11 mouse cellular contexts compared by ENCODE assay signal in the genomic region with DNA sequence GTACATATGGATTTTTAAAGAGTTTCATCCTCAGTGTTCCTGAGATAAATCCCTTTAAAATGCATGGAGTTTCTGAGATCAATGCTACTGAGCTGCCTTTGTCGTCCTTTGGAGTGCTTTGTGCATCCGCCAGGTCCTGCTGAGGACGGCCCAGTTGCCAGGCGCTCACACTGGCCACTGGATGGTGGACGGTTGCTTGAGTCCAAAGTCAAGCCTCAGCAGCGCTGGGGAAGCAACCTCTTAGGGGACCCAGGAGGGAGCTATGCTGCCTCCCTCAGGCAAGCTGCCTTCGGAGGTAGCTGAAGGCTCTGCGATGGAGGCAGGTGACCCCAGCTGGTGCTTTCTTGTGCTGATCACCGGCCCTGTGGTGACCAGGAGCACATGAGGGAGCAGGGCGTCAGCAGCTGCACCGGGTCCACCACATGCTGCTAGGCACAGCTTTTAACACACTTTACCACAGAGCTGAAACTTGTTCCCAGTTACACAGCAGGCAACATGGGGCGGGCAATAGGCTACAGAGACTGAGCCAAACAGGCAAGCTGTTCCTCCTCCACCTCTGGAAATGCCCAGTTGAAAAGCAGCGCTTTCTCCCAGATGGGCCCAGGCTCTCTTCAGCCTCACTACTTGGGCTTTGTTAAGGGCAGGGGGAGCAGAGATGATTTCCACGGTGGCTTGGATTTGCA. TPM values are rescaled to one million over a fixed set of nuclear protein-coding genes. Genes with fewer than 3 reads are reported as not detected.
DNase-seq lines count a peak whose midpoint lies in the region; ATAC-seq and TF ChIP-seq lines count a peak whose summit lies in the region.
"Had no signal": no experiment of that assay in that cellular context is flagged by ENCODE, and none has a peak within 500 bp of the region (broad histone marks: within the 10 kb centered on the region; RNA-seq: fewer than 3 reads in every experiment).

No protein-coding gene starts in this region.

- 0 out of 2 replicates have a peak overlapping the region, but pooled peaks have one; percentile 27 for H3K9ac ChIP-seq in kidney, embryonic 16.5 days (replicated peaks; ENCODE audit: low read length)
- H3K9ac ChIP-seq in forebrain, embryonic 14.5 days (ENCODE audit: low read length): 0 out of 2 replicates have a peak overlapping the region, but pooled peaks have one; percentile 25
- H3K9ac ChIP-seq in hindbrain, embryonic 13.5 days: peak overlapping the region; percentile 5; the same call in 1 of the 2 replicates
- no peak overlapping the region for H3K9ac ChIP-seq in midbrain, postnatal 0 days (replicated peaks; ENCODE audit: low read length, poor library complexity, severe bottlenecking)
- H3K9ac ChIP-seq: heart, embryonic 13.5 days; lung, embryonic 15.5 days had no signal

- peaks cover 23% of the 10 kb centered on the region for H3K4me1 ChIP-seq in kidney, embryonic 16.5 days (ENCODE audit: insufficient read depth, low read length)
- H3K4me1 ChIP-seq in forebrain, embryonic 14.5 days (ENCODE audit: control insufficient read depth, insufficient read depth, low read length): peaks cover 15% of the 10 kb centered on the region
- peaks cover 67% of the 10 kb centered on the region for H3K4me1 ChIP-seq in hindbrain, embryonic 13.5 days (replicated peaks)
- peaks cover 4% of the 10 kb centered on the region for H3K4me1 ChIP-seq in midbrain, postnatal 0 days (ENCODE audit: insufficient read depth, low read length)

- no peaks in the 10 kb centered on the region for H3K36me3 ChIP-seq in kidney, embryonic 16.5 days (ENCODE audit: insufficient read depth, low read length)
- no peaks in the 10 kb centered on the region for H3K36me3 ChIP-seq in forebrain, embryonic 14.5 days (ENCODE audit: control insufficient read depth, insufficient read depth, low read length)
- H3K36me3 ChIP-seq in hindbrain, embryonic 13.5 days: no peaks in the 10 kb centered on the region
- H3K36me3 ChIP-seq in midbrain, postnatal 0 days (ENCODE audit: insufficient read depth, low read length): no peaks in the 10 kb centered on the region
- H3K36me3 ChIP-seq: heart, embryonic 13.5 days; lung, embryonic 15.5 days had no signal

- no peak for ATAC-seq in kidney, embryonic 16.5 days (ENCODE audit: low FRiP score, low TSS enrichment)
- ATAC-seq in forebrain, embryonic 14.5 days: peak; percentile 32
- ATAC-seq in hindbrain, embryonic 13.5 days (ENCODE audit: low FRiP score): peak; percentile 39; the same call in 1 of the 2 replicates
- no peak for ATAC-seq in midbrain, postnatal 0 days (ENCODE audit: low FRiP score)

- no peaks in the 10 kb centered on the region for H3K9me3 ChIP-seq in kidney, embryonic 16.5 days (ENCODE audit: low read length)
- no peaks in the 10 kb centered on the region for H3K9me3 ChIP-seq in forebrain, embryonic 14.5 days (replicated peaks; ENCODE audit: control insufficient read depth, low read length)
- no peaks in the 10 kb centered on the region for H3K9me3 ChIP-seq in hindbrain, embryonic 13.5 days
- H3K9me3 ChIP-seq in midbrain, postnatal 0 days (ENCODE audit: low read length): no peaks in the 10 kb centered on the region
- H3K9me3 ChIP-seq: heart, embryonic 13.5 days; lung, embryonic 15.5 days had no signal

- H3K4me2 ChIP-seq in kidney, embryonic 16.5 days (replicated peaks; ENCODE audit: low read depth, low read length): no peak overlapping the region
- H3K4me2 ChIP-seq in forebrain, embryonic 14.5 days (ENCODE audit: low read length): no peak overlapping the region
- H3K4me2 ChIP-seq in hindbrain, embryonic 13.5 days: peak overlapping the region; percentile 16; the same call in 1 of the 2 replicates
- no peak overlapping the region for H3K4me2 ChIP-seq in midbrain, postnatal 0 days (ENCODE audit: low read depth, low read length, poor library complexity, severe bottlenecking)
- H3K4me2 ChIP-seq: heart, embryonic 13.5 days; lung, embryonic 15.5 days had no signal

- TF ChIP-seq CTCF in midbrain, postnatal 0 days (IDR thresholded peaks at IDR 0.05): peak; percentile 22; the same call in 1 of the 2 replicates

- no peak overlapping the region for H3K4me3 ChIP-seq in kidney, embryonic 16.5 days (ENCODE audit: low read length)
- H3K4me3 ChIP-seq in forebrain, embryonic 14.5 days (ENCODE audit: low read depth, low read length): no peak overlapping the region
- H3K4me3 ChIP-seq in hindbrain, embryonic 13.5 days: no peak overlapping the region
- no peak overlapping the region for H3K4me3 ChIP-seq in midbrain, postnatal 0 days (ENCODE audit: low read depth, low read length)
- H3K4me3 ChIP-seq: heart, embryonic 13.5 days; layer of hippocampus, adult 2 months; lung, embryonic 15.5 days had no signal

- H3K27ac ChIP-seq in kidney, embryonic 16.5 days (ENCODE audit: low read length): peak overlapping the region; percentile 25; the same call in 1 of the 2 replicates
- H3K27ac ChIP-seq in forebrain, embryonic 14.5 days (ENCODE audit: low read depth, low read length): peak overlapping the region; percentile 72
- H3K27ac ChIP-seq in hindbrain, embryonic 13.5 days: peak overlapping the region; percentile 85
- no peak overlapping the region for H3K27ac ChIP-seq in midbrain, postnatal 0 days (ENCODE audit: low read depth, low read length)
- H3K27ac ChIP-seq: heart, embryonic 13.5 days; layer of hippocampus, adult 2 months had no signal

- WGBS in kidney, embryonic 16.5 days: 56% methylated on average over 14 of the region's 14 CpGs
- WGBS in forebrain, embryonic 14.5 days: 31% methylated on average over 14 of the region's 14 CpGs
- WGBS in hindbrain, embryonic 13.5 days: 15% methylated on average over 14 of the region's 14 CpGs
- 24% methylated on average over 14 of the region's 14 CpGs for WGBS in midbrain, postnatal 0 days

- no peak for DNase-seq in kidney, postnatal 36 days
- no peak for DNase-seq in forebrain, embryonic 14.5 days (ENCODE audit: low spot score)
- DNase-seq in midbrain, postnatal 0 days (ENCODE audit: low spot score): no peak
- DNase-seq in heart, postnatal 4 days: no peak
- DNase-seq in liver: no peak

- H3K27me3 ChIP-seq in kidney, embryonic 16.5 days (ENCODE audit: insufficient read depth, low read length): no peaks in the 10 kb centered on the region
- no peaks in the 10 kb centered on the region for H3K27me3 ChIP-seq in forebrain, embryonic 14.5 days (replicated peaks; ENCODE audit: control insufficient read depth, insufficient read depth, low read length)
- H3K27me3 ChIP-seq in hindbrain, embryonic 13.5 days: no peaks in the 10 kb centered on the region
- no peaks in the 10 kb centered on the region for H3K27me3 ChIP-seq in midbrain, postnatal 0 days (ENCODE audit: insufficient read depth, low read length)
- H3K27me3 ChIP-seq: CH12.LX; lung, embryonic 15.5 days had no signal

RNA-seq across cellular contexts. Expression of a gene that starts 11.8 kb away (rescaled TPM):
- polyA plus RNA-seq in kidney, embryonic 16.5 days (2015; fragmentation: Nextera tagmentation; extraction: Ambion mirVana): 94.6 and 98.5 TPM in 2 replicates
- 101 and 113 TPM in 2 replicates for polyA plus RNA-seq in forebrain, embryonic 14.5 days (2014; fragmentation: Nextera tagmentation; extraction: Ambion mirVana)
- polyA plus RNA-seq in hindbrain, embryonic 13.5 days (2015; fragmentation: Nextera tagmentation; extraction: Ambion mirVana): 102 and 106 TPM in 2 replicates
- total RNA-seq in midbrain, postnatal 0 days (2014; rRNA removed): 108 and 142 TPM in 2 replicates
- polyA plus RNA-seq in midbrain, postnatal 0 days (2015; fragmentation: Nextera tagmentation; extraction: Ambion mirVana): 97.3 and 99.1 TPM in 2 replicates
- total RNA-seq in heart, postnatal 4 days (2021): 10 to 100 TPM; 48.1 to 49.0 TPM

RNA-seq across cellular contexts. Expression of a gene that starts 12.3 kb away (rescaled TPM):
- 8.9 and 9.9 TPM in 2 replicates for polyA plus RNA-seq in kidney, embryonic 16.5 days (2015; fragmentation: Nextera tagmentation; extraction: Ambion mirVana)
- 3.5 and 3.7 TPM in 2 replicates for polyA plus RNA-seq in forebrain, embryonic 14.5 days (2014; fragmentation: Nextera tagmentation; extraction: Ambion mirVana)
- 6.6 and 8.5 TPM in 2 replicates for polyA plus RNA-seq in hindbrain, embryonic 13.5 days (2015; fragmentation: Nextera tagmentation; extraction: Ambion mirVana)
- total RNA-seq in midbrain, postnatal 0 days (2014; rRNA removed): 5.2 and 6.5 TPM in 2 replicates
- polyA plus RNA-seq in midbrain, postnatal 0 days (2015; fragmentation: Nextera tagmentation; extraction: Ambion mirVana): 5.1 and 6.1 TPM in 2 replicates
- 1 to 10 TPM; 4.2 to 5.2 TPM for total RNA-seq in heart, postnatal 4 days (2021)

Comparison
In these comparisons a context has a peak if more than half of its experiments do, and no peak if none do; other contexts are left out.
1. ATAC-seq: peak in forebrain, embryonic 14.5 days (single experiment) and hindbrain, embryonic 13.5 days (single experiment); none in kidney, embryonic 16.5 days (single experiment) and midbrain, postnatal 0 days (single experiment).